Mouse (Mus musculus) forebrain, embryonic 14.5 days (tissue): ENCODE measurements around the gene Hbq1b. TPM values are rescaled to one million over a fixed set of nuclear protein-coding genes. Genes with fewer than 3 reads are reported as not detected.
"Not testable (repeated sequence)": the region's sequence is repeated elsewhere in the genome, so short reads cannot be mapped to it uniquely, and the experiment has no call there.

ENCODE experiments used
- ATAC-seq: fragments of 200-750 bp; cut with Nextera tagmentation; 2 replicates; pipeline ENCODE4 v1.8.0; 2017; ENCODE audit warnings: mild to moderate bottlenecking, moderate library complexity
- DNase-seq: peaks from one replicate; pipeline ENCODE4 v3.0.0-alpha.2; 2015; ENCODE audit warnings: low spot score
- H3K27ac ChIP-seq: fragments of 300-500 bp; sonication (generic); 2 replicates; pipeline ENCODE4 v1.5.1; 2014; ENCODE audit warnings: low read depth, mild to moderate bottlenecking, control low read depth, low read length, moderate library complexity
- H3K27me3 ChIP-seq: fragments of 300-500 bp; sonication (generic); replicated peaks from 2 replicates; pipeline ENCODE4 v1.6.1; 2014; ENCODE audit warnings: low read length, control low read depth, mixed read lengths; ENCODE audit not compliant: control insufficient read depth, insufficient read depth
- H3K36me3 ChIP-seq: fragments of 300-500 bp; sonication (generic); 2 replicates; pipeline ENCODE4 v1.6.1; 2014; ENCODE audit warnings: low read length, control low read depth; ENCODE audit not compliant: control insufficient read depth, insufficient read depth
- H3K4me1 ChIP-seq: fragments of 300-500 bp; sonication (generic); 2 replicates; pipeline ENCODE4 v1.6.1; 2014; ENCODE audit warnings: antibody characterized with exemption, low read length, control low read depth; ENCODE audit not compliant: control insufficient read depth, insufficient read depth
- H3K4me2 ChIP-seq: fragments of 300-500 bp; sonication (generic); 2 replicates; pipeline ENCODE4 v1.6.1; 2014; ENCODE audit warnings: mild to moderate bottlenecking, control low read depth, low read length
- H3K4me3 ChIP-seq: fragments of 300-500 bp; sonication (generic); 2 replicates; pipeline ENCODE4 v1.5.1; 2014; ENCODE audit warnings: low read depth, low read length, control low read depth
- H3K9ac ChIP-seq: fragments of 300-500 bp; sonication (generic); 2 replicates; pipeline ENCODE4 v1.6.1; 2014; ENCODE audit warnings: mild to moderate bottlenecking, low read length, control low read depth, moderate library complexity
- H3K9me3 ChIP-seq: fragments of 300-500 bp; sonication (generic); replicated peaks from 2 replicates; pipeline ENCODE4 v1.6.1; 2016; ENCODE audit warnings: low read length, control low read depth, mixed read lengths; ENCODE audit not compliant: control insufficient read depth
- WGBS: fragments of 180-500 bp; shearing (Covaris S2); extraction: QIAGEN DNeasy Blood & Tissue Kit; methylation state at CpG from one replicate; pipeline ENCODE4 v1.1.7; 2014; 5-methylcytosine and 5-hydroxymethylcytosine counted together
- polyA plus RNA-seq: library from polyadenylated mRNA; unstranded; fragments of >200 nt; fragmentation: Nextera tagmentation; extraction: Ambion mirVana; gene quantifications from 2 replicates; pipeline ENCODE4 v1.2.1, GENCODE M21; 2014

The Hbq1b gene
- 1.1 and 1.6 TPM in 2 replicates for polyA plus RNA-seq

GRCm38 (mm10) chr11:32286695-32287492 is at the start of gene Hbq1b:
Gene Hbq1b (plus strand): TSS chr11:32286965.
- H3K4me2 ChIP-seq = peak within 1 kb of the TSS; percentile 47
- not testable (repeated sequence) for H3K36me3 ChIP-seq, H3K4me3 ChIP-seq, H3K4me1 ChIP-seq, H3K27ac ChIP-seq, H3K9me3 ChIP-seq, H3K27me3 ChIP-seq
- H3K9ac ChIP-seq = peak within 1 kb of the TSS; percentile 51; the same call in 1 of the 2 replicates
- WGBS = 21% methylated on average over 30 of the region's 33 CpGs
- DNase-seq = peak; percentile 71
- peak; percentile 81 for ATAC-seq

- ATAC-seq = no peak
- DNase-seq = no peak
- H3K4me3 ChIP-seq = no peak overlapping the region
- H3K4me2 ChIP-seq = no peak overlapping the region
- H3K27me3 ChIP-seq = no peaks in the 10 kb centered on the region
- no peaks in the 10 kb centered on the region for H3K9me3 ChIP-seq
- H3K27ac ChIP-seq = 0 out of 2 replicates have a peak overlapping the region, but pooled peaks have one; percentile 48
- peaks cover 22% of the 10 kb centered on the region for H3K4me1 ChIP-seq
- peaks cover 43% of the 10 kb centered on the region for H3K36me3 ChIP-seq
- 96% methylated on average over 3 of the region's 3 CpGs for WGBS
- H3K9ac ChIP-seq = no peak overlapping the region
Observed at GRCm38 (mm10) chr11:32237411-32237795, 49.4 kb upstream of the Hbq1b start.

GRCm38 (mm10) chr11:32238093-32238860 is 48.5 kb upstream of the Hbq1b start:
- ATAC-seq (peak; percentile 24; the same call in 1 of the 2 replicates), DNase-seq (peak; percentile 73)
- no peak overlapping the region for H3K4me3 ChIP-seq
- H3K36me3 ChIP-seq = peaks cover 37% of the 10 kb centered on the region
- no peaks in the 10 kb centered on the region for H3K27me3 ChIP-seq
- no peak overlapping the region for H3K4me2 ChIP-seq
- WGBS = 65% methylated on average over 5 of the region's 5 CpGs
- no peaks in the 10 kb centered on the region for H3K9me3 ChIP-seq
- 0 out of 2 replicates have a peak overlapping the region, but pooled peaks have one; percentile 21 for H3K27ac ChIP-seq
- peaks cover 22% of the 10 kb centered on the region for H3K4me1 ChIP-seq
- no peak overlapping the region for H3K9ac ChIP-seq

GRCm38 (mm10) chr11:32241391-32241790 is 45.4 kb upstream of the Hbq1b start:
- no peak overlapping the region for H3K4me3 ChIP-seq
- H3K9me3 ChIP-seq = no peaks in the 10 kb centered on the region

GRCm38 (mm10) chr11:32242209-32242608 is 44.6 kb upstream of the Hbq1b start:
- ATAC-seq = no peak
- no peaks in the 10 kb centered on the region for H3K4me1 ChIP-seq

More at GRCm38 (mm10) chr11:32241391-32241790, 45.4 kb upstream of the Hbq1b start:
- H3K4me2 ChIP-seq = no peak overlapping the region
- peaks cover 39% of the 10 kb centered on the region for H3K36me3 ChIP-seq
- H3K9ac ChIP-seq = no peak overlapping the region
- H3K27me3 ChIP-seq = no peaks in the 10 kb centered on the region
- DNase-seq = no peak
- ATAC-seq = no peak
- H3K27ac ChIP-seq = no peak overlapping the region
- H3K4me1 ChIP-seq = peaks cover 4% of the 10 kb centered on the region

GRCm38 (mm10) chr11:32243205-32243955 is 43.4 kb upstream of the Hbq1b start:
- Histone ChIP-seq H3K4me2 (no peak overlapping the region), H3K4me1 (no peaks in the 10 kb centered on the region), H3K27me3 (no peaks in the 10 kb centered on the region), H3K4me3 (no peak overlapping the region), H3K9ac (no peak overlapping the region), H3K27ac (no peak overlapping the region), H3K9me3 (no peaks in the 10 kb centered on the region), H3K36me3 (peaks cover 55% of the 10 kb centered on the region)
- WGBS = 84% methylated on average over 7 of the region's 7 CpGs
- DNase-seq (no peak), ATAC-seq (no peak)

More at GRCm38 (mm10) chr11:32242209-32242608, 44.6 kb upstream of the Hbq1b start:
- no peak overlapping the region for H3K4me3 ChIP-seq
- H3K9ac ChIP-seq = no peak overlapping the region
- no peak overlapping the region for H3K4me2 ChIP-seq
- H3K27ac ChIP-seq = no peak overlapping the region
- no peaks in the 10 kb centered on the region for H3K9me3 ChIP-seq
- WGBS = 92% methylated on average over 3 of the region's 3 CpGs
- H3K27me3 ChIP-seq = no peaks in the 10 kb centered on the region
- H3K36me3 ChIP-seq = peaks cover 47% of the 10 kb centered on the region
- DNase-seq = no peak

- WGBS = 90% methylated on average over 3 of the region's 3 CpGs
- no peak overlapping the region for H3K4me2 ChIP-seq
- H3K4me1 ChIP-seq = no peaks in the 10 kb centered on the region
- H3K36me3 ChIP-seq = peaks cover 58% of the 10 kb centered on the region
- no peak for ATAC-seq
- no peak overlapping the region for H3K27ac ChIP-seq
- H3K27me3 ChIP-seq = no peaks in the 10 kb centered on the region
- no peak for DNase-seq
- H3K9me3 ChIP-seq = no peaks in the 10 kb centered on the region
- H3K4me3 ChIP-seq = no peak overlapping the region
- no peak overlapping the region for H3K9ac ChIP-seq
Observed at GRCm38 (mm10) chr11:32244064-32244463, 42.7 kb upstream of the Hbq1b start.

DNA sequence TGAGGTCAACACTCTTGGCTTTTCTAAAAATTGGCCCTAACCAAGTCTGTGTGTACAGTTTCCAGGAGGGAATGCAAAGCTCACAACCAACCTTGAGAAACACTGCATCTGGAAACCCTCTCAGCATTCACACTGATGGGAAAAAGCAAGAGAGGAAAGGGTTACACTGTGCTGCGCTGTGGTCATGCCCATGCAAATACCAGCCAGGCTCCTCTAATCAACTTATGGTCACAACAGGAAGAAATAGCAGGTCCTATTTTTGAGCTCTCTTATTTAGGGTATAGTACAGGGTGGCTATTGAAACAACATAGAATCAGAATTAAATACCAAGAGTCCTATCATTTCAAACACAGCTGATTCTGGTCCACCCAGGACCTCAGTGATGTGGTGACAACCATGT is 42.1 kb upstream of the Hbq1b start:
- peaks cover 59% of the 10 kb centered on the region for H3K36me3 ChIP-seq
- 85% methylated on average over 1 of the region's 1 CpGs for WGBS

More for the DNA sequence above, 42.1 kb upstream of the Hbq1b start:
- Histone ChIP-seq H3K27me3 (no peaks in the 10 kb centered on the region), H3K27ac (no peak overlapping the region), H3K9ac (no peak overlapping the region), H3K9me3 (no peaks in the 10 kb centered on the region), H3K4me1 (no peaks in the 10 kb centered on the region), H3K4me2 (no peak overlapping the region), H3K4me3 (no peak overlapping the region)
- DNase-seq (no peak), ATAC-seq (no peak)
